Mouse (Mus musculus): ENCODE measurements at regions not wholly inside any gene's neighbourhood (a gene's known extent, or its start where the extent isn't known, plus 50 kb on each side); places are given as distances from the start of the nearest gene placed in this dataset.

DNA sequence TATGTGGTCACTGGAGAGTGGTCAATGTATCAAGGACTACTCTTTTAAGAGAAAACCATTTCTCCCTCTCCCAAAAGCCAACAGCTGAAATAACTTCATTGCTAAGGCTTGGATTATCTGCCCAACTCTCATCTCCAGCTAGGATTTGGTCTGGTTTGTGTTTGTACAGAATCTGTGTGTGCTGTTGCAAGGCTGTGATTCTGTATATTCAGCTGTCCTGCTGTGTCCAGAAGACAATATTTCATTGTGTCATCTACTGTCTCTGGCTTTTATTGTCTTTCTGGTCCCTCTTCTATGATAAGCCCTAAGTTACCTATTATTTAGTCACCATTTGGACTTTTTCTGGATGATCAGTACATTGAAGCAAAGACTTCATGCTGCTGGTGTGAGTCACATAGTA is 110.9 kb downstream of the Cenpc1 start:
- DNase-seq (ENCODE audit: low spot score) = no peak

DNA sequence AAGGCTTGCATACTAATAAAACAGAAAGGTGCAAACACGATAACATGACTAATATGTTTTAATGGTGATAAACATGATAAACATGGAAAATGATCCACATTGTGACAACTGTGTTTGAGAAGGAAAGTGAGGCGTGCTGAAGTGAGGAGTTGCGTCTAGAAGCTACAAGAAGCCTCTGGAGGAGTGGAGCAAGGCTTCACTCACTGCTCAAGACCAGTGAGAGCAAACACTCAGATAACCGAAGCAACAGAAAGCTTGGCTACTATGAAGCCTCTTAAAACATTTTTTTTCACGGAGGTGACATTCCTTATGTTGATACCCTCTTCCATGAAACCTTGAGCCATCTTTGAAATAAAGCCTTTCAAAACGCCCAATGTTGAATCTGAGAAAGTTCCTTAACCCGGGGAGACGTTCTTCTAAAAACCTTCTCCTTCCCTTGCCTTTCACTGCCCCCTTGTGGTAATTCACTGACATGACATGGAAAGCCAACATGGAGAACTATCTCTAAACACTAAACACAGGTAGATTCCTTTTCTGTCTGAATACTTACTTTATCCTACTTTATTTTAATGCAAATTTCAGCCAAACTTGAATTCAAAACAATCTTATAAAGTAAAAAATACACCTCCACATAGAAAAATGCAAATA is 128.6 kb downstream of the Cenpc1 start:
- peak; percentile 3 for DNase-seq (ENCODE audit: low spot score)

DNA sequence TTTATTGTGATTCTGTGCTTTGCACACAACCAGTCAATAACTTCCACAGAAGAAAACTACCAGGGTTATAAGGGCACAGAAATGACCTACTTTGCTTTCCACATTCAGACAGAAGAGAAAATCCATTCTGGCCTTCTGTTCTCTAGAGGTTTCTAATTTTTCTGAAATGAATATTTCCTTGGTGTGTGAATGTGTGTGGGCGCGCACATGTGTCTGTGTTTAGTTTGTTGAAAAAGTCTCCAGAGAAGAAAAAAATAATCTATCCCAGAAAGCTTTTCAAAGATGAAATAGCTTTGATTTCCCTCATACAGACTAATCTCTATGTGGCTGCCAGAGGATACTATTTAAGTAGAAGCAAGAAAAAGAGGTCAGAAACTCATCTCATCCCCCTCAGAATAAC is 147.1 kb downstream of the Cenpc1 start:
- DNase-seq (ENCODE audit: low spot score) = no peak

DNA sequence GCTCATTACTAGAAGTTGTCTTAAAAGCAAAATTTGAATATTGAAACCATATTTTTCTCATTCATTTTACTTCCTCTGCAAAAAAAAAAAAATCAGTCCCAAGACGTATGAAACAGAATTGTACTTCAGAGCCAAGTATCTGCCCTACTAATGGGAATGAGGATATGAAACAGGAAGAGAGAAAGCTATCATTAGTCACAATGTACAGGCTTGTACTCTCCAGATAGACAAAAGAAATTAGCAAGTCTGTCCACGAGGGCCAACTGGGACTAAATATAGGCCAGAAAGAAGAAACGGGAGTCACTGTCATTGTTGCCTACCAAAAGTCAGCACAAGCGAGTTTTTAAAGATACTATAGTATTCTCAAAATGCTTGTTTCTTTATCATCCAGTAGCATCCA is 150.4 kb downstream of the Cenpc1 start:
- no peak for DNase-seq (ENCODE audit: low spot score)

DNA sequence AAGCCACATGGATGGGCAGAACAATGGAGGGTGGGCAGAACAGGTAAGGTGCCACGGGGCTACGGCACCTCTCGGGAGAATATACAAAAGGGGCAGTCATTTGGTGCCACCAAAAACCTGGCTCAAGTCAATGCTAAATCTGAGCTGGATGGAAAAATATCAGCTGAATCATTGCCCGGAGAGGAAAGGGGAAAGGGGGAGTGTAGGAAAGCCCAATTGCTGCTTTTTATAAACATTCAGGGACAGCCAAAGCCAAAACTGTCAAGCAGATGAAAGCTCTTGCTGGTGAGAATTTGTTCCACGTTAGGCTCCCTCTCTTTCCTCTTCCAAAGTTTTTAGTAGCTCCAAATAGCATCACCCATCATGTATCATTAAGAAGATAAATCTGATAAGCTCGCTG is 168.9 kb downstream of the Cenpc1 start:
- no peak for DNase-seq (ENCODE audit: low spot score)

DNA sequence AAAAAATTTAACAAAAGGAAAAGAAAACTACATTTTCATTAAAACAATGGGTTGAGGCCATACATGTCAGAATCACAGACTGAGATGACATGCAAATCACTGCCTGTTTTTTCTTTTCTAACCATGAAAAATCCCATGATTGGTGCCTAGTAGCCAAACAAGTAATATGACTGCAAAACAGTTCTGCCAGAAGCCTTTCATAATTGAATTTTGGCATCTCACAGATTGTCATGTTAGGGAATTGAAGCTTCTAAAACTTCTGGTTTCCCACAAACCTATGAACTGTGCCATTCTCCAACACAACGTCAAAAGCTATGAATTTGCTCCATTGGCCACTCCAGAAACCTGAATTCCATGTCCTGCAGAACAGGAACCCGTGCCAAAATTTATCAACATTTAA is 169.6 kb downstream of the Cenpc1 start:
- DNase-seq (ENCODE audit: low spot score) = no peak

DNA sequence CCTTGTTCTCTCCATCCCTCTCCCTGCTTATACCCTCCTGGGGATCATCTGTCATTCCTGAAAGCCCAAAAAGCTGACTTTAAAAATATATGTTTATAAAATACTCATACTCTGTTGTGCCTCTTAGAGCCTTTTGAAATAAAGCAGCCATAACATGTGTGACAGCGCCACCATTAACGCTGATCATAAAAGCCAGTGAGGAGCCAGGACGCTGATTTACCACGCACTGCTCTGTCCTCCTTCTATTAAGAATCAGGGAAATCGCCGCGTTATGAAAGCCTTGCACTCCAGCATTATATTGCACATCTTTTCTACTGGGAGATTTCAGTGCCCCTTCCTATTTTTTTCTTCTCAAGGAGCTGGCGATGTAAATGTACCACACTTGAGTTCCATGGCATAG is 195.1 kb downstream of the Cenpc1 start:
- DNase-seq (ENCODE audit: low spot score) = no peak

DNA sequence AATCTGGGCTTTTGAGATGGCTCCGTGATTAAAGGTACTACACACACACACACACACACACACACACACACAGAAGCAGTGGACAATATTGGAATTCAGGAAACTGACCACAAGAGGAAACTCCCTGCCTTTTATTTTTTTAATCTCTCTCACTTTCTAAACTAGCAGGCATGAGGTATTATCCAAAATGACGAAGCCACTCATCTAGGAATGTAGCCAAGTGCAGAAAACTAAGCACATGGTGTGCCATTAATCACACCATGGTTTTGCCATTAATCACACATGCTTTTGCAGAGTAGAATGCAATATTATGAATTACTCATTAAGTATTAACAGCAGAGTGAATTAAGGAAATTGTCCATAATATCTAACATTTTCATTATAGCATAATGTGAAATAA is 232.8 kb downstream of the Cenpc1 start:
- no peak for DNase-seq (ENCODE audit: low spot score)

DNA sequence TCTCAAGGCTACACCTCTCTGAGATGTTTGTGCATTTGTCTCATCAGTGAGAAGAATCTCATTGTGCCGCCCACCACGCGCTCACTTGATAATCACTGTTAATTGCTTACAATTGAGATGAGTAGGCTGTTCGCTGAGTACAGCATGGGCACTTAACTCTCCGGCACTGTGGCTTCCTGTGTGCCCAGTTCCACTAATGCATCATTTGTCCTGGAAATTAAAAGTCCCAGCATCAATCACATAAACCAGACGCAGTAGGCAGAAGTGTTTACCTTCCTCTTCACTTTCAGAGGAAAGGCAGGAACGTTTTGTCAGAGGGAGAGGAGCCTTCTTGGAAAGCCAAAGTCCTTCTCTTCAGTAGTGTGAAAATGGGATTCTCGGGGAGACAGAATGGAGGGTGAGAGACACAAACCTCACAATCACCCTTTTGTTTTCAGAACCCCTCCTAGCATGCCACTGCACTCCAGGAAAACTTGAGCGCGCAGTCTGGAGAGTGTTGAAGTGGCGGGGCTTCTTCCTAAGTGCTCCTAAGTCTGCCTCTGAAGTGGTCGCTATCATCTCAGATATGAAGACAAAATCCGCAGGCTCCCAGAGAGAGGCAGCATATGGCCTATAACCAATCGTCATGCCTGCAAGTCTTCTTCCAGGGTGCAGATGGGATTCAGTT is 269.7 kb downstream of the Cenpc1 start:
- no peak for DNase-seq (ENCODE audit: low spot score)

DNA sequence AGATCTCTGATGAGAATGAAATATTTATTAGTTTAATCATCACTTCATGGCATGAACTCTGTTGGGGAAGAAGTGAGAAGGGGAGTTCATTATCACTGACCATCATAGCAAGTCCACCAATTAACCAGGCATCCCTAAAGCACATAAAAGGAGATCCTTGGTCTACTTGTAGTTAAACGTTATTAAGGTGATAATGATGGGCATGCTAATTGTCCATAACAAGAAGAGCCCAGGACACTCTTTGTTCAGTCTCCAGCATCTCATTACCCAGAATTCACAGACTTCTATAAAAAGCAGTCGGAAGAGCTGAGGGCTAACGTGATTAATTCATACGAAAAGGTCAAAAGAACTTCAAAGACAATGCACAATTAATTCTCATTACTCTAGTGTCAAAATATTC is 272.2 kb downstream of the Cenpc1 start:
- DNase-seq (ENCODE audit: low spot score) = no peak

DNA sequence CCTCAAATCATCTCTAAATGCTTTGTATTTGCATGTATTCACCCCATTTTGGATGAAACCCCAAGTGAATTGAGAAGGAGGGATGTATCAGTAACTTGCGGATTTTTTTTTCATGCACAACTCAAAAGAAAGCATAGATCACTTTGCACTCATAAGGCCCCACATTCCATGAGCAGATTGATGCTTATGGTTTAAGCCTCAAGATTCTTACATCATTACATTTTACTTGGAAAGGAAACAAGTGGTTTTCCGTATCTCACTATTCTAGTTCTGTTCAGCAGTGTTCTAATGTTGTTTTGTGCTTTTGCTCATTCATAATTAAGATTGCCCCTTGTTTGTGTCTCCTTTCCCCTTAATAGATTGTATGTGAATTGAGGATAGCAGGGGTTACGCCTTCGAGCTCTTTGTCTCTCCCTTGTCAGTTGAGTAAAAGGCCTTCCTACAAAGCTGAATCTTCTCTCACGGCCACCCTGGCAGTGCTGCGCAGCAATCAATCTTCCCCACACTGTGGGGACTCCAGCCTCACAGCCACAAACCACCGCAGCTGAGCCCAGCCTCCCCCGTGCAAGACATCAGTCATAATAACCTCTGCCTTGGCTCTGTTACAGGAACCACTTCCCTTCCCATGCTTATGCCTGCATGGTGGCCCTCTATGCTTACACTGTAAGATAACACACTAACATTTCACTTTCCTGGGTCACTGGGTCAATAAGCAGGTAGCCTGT is 284.5 kb downstream of the Cenpc1 start:
- no peak for DNase-seq (ENCODE audit: low spot score)

DNA sequence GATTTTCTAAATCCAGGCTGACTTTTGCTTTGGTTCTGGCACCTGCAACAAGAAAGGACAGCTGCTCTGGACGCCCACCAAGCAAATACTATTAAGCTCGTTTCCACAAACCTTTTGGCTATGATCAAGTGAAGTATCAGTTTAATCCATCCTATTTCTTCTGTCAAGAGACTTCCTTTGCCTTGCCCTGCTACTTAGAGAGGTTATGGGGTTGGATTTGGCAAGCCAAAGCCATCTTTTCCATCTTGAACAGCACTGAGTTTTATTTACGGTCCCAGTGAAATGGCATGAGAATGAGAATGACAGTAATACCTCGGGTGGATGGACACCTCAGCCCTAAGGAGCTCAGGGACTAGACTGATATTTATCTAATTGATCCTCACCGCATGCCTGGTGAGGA is 285.4 kb downstream of the Cenpc1 start:
- DNase-seq (ENCODE audit: low spot score) = no peak

DNA sequence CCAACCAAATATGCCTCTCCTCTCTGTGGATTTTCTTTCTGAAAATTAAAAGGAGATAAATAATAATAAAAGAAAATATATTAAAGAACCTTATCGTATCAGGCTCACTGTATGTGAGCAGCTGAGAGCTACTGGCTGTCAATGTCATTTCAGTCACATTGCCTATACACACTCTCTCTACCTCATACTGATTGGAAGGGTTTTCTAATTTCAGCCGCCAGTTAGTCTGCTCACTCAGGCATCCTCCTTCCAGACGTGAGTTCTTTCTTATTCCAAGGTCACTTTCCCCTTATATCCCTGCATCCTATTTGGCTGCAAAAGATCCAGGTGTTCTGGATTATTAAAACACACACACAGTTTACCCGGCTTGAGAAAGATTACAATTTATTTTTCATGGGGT is 286.2 kb downstream of the Cenpc1 start:
- no peak for DNase-seq (ENCODE audit: low spot score)

DNA sequence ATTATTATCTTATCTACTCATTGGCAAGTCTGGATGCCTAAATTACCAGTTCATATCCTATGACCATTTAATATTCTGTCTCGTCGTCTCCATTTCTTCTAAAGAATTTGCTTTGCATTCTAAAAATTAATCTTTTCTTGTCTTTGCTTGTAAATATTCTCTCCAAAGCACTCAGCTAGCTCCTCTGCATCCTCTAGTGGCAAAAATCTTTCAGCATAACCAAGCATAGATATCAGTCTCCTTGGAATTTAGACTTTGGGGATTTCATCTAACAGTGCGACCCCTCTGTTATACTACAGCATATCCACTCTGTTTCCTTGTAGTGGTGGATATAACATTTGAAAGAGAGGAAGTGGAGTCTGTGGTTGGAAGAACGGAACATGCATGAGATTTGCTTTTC is 292.7 kb downstream of the Cenpc1 start:
- no peak for DNase-seq (ENCODE audit: low spot score)

DNA sequence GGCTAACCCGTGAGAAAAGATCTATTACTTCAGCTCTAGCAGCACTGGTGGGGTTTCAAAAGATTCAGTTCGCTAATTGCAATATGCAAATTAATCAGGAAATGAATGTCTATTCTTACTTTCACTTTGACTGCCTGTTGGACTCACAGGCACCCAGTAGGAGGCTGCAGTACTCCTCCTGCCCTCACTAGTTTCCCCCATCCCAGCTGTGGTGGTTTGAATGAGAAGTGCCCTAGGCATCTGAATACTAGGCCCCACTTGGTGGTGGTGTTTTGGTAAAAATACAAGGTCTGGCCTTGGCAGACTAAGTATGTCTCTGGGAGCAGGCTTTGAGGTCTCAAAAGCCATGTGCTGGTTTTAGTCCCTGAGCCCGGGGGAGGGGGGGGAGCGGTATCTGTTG is 293.3 kb downstream of the Cenpc1 start:
- no peak for DNase-seq (ENCODE audit: low spot score)

DNA sequence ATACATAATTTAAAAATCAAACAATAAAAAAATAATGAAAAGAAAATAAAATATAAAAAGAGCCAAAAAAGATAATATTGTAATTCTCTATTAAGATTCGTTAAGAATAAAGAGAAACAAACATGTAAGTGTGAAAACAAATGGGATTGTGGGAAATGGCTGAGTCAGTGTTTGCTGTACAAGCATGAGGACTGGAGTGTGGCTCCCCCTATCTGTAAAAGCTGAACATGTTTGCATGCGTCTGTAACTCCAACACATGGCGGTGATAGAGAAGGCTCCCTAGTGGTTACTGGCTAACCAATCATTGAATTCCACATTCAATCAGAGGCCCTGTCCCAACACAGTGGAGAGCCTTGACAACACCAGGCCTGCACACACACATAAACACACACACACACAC is 298.2 kb downstream of the Cenpc1 start:
- DNase-seq (ENCODE audit: low spot score) = no peak

DNA sequence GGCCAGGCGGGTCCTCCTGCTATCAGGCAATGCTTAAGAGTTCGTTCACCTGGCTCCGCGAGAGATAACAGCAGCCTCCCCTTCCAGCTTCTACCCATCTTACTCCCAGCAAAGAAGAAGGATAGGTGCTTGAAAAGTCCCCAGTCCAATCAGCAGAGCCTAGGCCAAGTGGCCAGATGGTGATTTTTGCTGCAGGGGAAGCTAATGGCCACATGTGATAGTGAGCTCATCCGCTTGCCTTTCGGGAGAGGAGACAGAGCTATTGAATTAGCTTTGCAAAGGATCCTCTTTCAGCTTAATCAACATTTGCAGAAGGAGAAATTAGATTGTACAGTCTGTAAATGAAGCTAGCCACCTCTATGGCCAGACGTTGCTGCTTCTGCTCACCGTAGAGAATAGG is 308.7 kb downstream of the Cenpc1 start:
- no peak for DNase-seq (ENCODE audit: low spot score)

DNA sequence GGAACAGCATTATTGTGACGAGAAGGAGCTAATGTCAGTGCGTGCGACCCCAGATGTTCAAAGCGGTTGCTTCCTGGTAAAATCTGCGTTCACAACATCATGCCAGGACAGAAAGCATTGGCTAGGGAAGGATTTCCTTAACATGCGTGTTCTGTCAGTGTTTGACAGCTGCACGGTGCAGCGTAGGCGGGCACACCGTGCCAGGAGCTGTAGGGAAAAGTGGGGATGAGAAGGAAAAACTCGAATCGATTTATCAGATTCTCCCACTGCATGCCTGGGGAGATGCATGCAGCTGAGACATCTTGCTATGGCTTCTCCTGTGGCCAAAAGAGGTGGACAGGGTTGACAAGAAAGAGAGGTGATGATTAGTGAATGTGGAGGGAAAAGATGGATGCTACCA is 311.2 kb downstream of the Cenpc1 start:
- DNase-seq (ENCODE audit: low spot score) = no peak

DNA sequence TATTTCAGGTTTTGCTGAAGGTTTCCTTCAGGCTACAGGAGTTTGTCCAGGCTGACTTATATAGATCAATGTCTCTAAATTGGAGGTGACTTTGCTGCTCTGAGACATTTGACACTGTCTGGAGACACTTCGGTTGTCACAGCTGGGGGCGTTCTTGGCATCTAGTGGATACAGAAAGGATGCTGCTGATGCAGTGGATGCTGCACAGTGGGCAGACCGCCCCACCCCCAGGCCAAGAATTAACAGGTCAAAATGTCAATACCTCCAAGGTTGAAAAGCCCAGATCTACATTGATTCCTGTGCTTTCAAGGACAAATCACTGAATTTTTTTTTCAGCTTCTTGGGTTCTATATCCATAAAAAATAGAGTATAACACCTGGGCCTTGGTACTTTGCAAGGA is 312.3 kb downstream of the Cenpc1 start:
- no peak for DNase-seq (ENCODE audit: low spot score)

DNA sequence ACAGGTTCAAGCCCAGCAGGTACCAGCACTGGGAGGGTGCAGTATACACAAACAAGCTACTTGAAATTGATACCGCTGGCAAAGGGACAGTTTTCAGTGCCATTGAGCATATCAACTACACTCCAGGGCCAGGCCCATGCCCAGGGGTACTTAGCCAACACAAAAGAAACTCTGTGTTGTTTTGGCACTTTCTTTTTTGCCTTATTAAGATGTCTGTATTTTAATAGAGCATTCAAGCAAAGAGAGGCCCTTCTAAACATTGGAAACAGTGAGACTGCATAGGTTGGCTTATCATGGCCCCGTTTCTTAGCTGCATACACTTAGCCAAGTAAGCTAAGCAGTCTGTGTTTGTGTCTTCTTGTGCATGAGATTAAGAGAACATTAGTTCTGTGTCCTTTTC is 313.7 kb downstream of the Cenpc1 start:
- no peak for DNase-seq (ENCODE audit: low spot score)

DNA sequence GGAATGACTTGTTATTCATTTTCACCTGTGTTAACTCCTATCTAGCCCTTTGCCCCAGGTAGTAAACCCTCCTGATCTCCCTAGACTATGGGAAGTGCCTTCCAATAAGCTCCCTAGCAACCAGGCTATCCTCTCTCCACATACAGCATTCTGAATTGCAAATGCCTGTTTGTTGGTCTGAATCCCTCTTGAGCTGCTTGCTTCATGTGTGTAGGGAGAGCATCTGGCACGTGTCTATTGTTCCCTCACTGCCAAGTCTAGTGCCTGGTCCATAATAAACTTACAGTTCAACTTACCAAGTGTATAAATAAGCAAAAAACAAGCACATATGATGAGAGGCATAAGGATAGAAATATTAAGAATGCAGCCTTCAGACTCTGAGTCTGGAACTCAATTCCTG is 314.5 kb downstream of the Cenpc1 start:
- no peak for DNase-seq (ENCODE audit: low spot score)

DNA sequence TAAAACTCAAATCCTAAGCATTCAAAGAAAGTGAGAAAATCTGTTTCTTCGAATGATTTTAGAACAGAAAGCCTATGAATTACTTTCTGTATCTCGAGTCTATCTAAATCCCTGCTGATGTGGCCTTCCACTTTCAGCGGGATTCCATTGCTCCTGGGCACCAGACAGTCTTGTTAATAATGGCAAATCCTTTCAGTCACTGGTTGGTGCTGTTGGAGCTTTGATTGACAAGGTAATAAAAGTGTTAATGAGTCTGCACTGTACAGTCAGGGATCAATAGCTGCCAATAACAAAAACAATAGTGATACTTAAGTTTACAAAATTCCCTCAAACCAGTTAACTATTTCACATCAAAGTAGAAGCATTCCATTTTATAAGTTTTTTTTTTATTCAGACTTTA is 335.8 kb downstream of the Cenpc1 start:
- no peak for DNase-seq (ENCODE audit: low spot score)

DNA sequence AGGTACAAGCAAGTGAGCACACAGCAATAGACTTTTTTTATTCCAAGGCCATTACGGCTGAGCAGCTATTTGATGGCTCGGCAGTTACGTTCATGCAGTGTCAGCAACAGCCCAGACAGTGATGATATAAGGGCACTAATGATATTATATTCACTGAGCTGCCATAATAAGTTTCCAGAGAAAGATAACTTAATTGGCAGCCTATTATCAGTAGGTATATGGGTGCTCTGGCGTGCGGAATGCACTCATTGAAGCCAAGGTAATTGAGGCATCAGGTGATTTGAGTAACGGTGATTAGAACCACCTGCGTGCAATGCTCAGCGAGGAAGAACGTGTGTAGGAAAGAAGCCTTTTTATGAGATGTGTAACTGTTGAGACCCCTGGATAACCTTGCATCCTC is 358.0 kb downstream of the Cenpc1 start:
- DNase-seq (ENCODE audit: low spot score) = no peak

DNA sequence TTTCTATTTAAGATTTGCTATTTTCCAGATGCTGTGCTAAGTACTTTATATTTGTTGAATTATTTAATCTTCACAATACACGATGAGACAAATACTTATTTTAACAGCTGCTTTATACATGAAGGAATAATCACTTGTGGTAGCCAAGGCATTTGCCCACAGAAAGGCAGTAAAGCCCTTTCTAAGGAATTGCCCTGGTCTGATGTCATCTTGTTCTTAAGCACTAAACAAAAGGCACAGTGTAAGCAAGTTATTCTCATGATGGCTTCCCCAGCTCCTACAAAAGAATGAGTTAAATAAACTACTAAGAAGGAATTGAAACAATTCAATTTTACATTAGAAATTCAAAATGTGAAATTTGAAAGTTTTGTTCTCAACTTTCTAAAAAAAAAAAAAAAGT is 358.8 kb downstream of the Cenpc1 start:
- no peak for DNase-seq (ENCODE audit: low spot score)
